Mouse (Mus musculus): Measurements from ENCODE around the gene Ppp1r14a. TPM values are rescaled to one million over a fixed set of nuclear protein-coding genes. Genes with fewer than 3 reads are reported as not detected.

Gene Ppp1r14a
- polyA plus RNA-seq, 1 experiment from 2014 or later, result 162 TPM

DNA sequence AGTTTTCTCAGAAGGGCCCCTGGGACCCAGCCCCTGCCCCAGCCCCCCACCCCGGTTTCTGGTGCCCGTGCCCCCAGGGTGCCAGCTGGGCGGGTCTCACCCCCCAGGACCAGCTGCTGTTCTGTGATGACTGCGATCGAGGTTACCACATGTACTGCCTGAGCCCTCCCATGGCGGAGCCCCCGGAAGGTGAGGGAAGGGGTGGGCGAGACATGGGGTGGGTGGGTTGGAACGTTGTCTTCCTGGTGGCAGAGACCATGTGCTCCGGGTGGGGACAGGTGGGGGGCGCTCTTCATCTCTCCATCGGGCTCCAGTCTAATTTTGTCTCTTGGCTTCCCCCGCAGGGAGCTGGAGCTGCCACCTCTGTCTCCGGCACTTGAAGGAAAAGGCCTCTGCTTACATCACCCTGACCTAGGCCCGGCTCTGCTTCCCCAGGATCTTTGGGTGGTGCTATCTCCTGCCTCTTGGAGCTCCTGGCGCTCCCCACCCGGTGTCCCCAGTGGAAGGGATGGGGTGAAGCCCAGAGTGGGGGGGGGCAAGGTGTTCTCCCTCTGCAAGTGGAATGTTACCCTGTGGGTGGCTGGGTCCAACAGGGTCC is 27.1 kb downstream of the Ppp1r14a start:
- Histone ChIP-seq H3K27ac (ENCODE audit: low read length) (peak overlapping the region; percentile 81), H3K4me3 (ENCODE audit: low read length) (no peak overlapping the region), H3K4me2 (ENCODE audit: low read depth, low read length) (no peak overlapping the region), H3K36me3 (ENCODE audit: control insufficient read depth, insufficient read depth, low read length) (no peaks in the 10 kb centered on the region), H3K9me3 (ENCODE audit: control insufficient read depth, low read length) (no peaks in the 10 kb centered on the region), H3K27me3 (ENCODE audit: control insufficient read depth, insufficient read depth, low read depth, low read length) (no peaks in the 10 kb centered on the region; the same call in 1 of the 2 replicates), H3K9ac (ENCODE audit: low read length) (no peak overlapping the region), H3K4me1 (replicated peaks; ENCODE audit: control insufficient read depth, insufficient read depth, low read length) (peaks cover 45% of the 10 kb centered on the region)
- WGBS, result 53% methylated on average over 17 of the region's 17 CpGs
- no peak; the same call in 1 of the 2 replicates for ATAC-seq (ENCODE audit: low read depth)

- H3K4me2 ChIP-seq (ENCODE audit: low read depth, low read length), result peak overlapping the region; percentile 29; the same call in 1 of the 2 replicates
- H3K27ac ChIP-seq (ENCODE audit: low read length), result peak overlapping the region; percentile 81
- H3K36me3 ChIP-seq (ENCODE audit: control insufficient read depth, insufficient read depth, low read length), result no peaks in the 10 kb centered on the region
- H3K4me1 ChIP-seq (replicated peaks; ENCODE audit: control insufficient read depth, insufficient read depth, low read length), result peaks cover 45% of the 10 kb centered on the region
- H3K9me3 ChIP-seq (ENCODE audit: control insufficient read depth, low read length), result no peaks in the 10 kb centered on the region
- ATAC-seq (ENCODE audit: low read depth), result peak; percentile 57
- H3K4me3 ChIP-seq (ENCODE audit: low read length), result no peak overlapping the region
- no peaks in the 10 kb centered on the region for H3K27me3 ChIP-seq (ENCODE audit: control insufficient read depth, insufficient read depth, low read depth, low read length)
- WGBS, result 2% methylated on average over 10 of the region's 10 CpGs
- no peak overlapping the region for H3K9ac ChIP-seq (ENCODE audit: low read length)
These were observed 27.9 kb downstream of the Ppp1r14a start for GRCm38 (mm10) chr7:29316976-29317375.

GRCm38 (mm10) chr7:29317558-29317957 is 28.4 kb downstream of the Ppp1r14a start:
- Histone ChIP-seq H3K4me2 (ENCODE audit: low read depth, low read length) (peak overlapping the region; percentile 29; the same call in 1 of the 2 replicates), H3K4me1 (replicated peaks; ENCODE audit: control insufficient read depth, insufficient read depth, low read length) (peaks cover 45% of the 10 kb centered on the region), H3K4me3 (ENCODE audit: low read length) (no peak overlapping the region), H3K9ac (ENCODE audit: low read length) (no peak overlapping the region), H3K27ac (ENCODE audit: low read length) (peak overlapping the region; percentile 81), H3K9me3 (ENCODE audit: control insufficient read depth, low read length) (no peaks in the 10 kb centered on the region), H3K36me3 (ENCODE audit: control insufficient read depth, insufficient read depth, low read length) (no peaks in the 10 kb centered on the region), H3K27me3 (ENCODE audit: control insufficient read depth, insufficient read depth, low read depth, low read length) (no peaks in the 10 kb centered on the region)
- WGBS, result 0% methylated on average over 2 of the region's 2 CpGs
- peak; percentile 67 for ATAC-seq (ENCODE audit: low read depth)

- Histone ChIP-seq H3K27me3 (ENCODE audit: control insufficient read depth, insufficient read depth, low read depth, low read length) (no peaks in the 10 kb centered on the region), H3K36me3 (ENCODE audit: control insufficient read depth, insufficient read depth, low read length) (peaks cover 5% of the 10 kb centered on the region), H3K4me1 (replicated peaks; ENCODE audit: control insufficient read depth, insufficient read depth, low read length) (peaks cover 45% of the 10 kb centered on the region), H3K27ac (ENCODE audit: low read length) (peak overlapping the region; percentile 81), H3K9ac (ENCODE audit: low read length) (peak overlapping the region; percentile 25), H3K4me3 (ENCODE audit: low read length) (peak overlapping the region; percentile 36), H3K4me2 (ENCODE audit: low read depth, low read length) (peak overlapping the region; percentile 42), H3K9me3 (ENCODE audit: control insufficient read depth, low read length) (no peaks in the 10 kb centered on the region)
- peak; percentile 70 for ATAC-seq (ENCODE audit: low read depth)
- 4% methylated on average over 18 of the region's 18 CpGs for WGBS
These were observed 29.2 kb downstream of the Ppp1r14a start for GRCm38 (mm10) chr7:29318115-29318911.

- H3K9me3 ChIP-seq (ENCODE audit: control insufficient read depth, low read length), result no peaks in the 10 kb centered on the region
- H3K27ac ChIP-seq (ENCODE audit: low read length), result peak overlapping the region; percentile 81
- H3K27me3 ChIP-seq (ENCODE audit: control insufficient read depth, insufficient read depth, low read depth, low read length), result no peaks in the 10 kb centered on the region
- peaks cover 45% of the 10 kb centered on the region for H3K4me1 ChIP-seq (replicated peaks; ENCODE audit: control insufficient read depth, insufficient read depth, low read length)
- H3K9ac ChIP-seq (ENCODE audit: low read length), result peak overlapping the region; percentile 25
- H3K4me3 ChIP-seq (ENCODE audit: low read length), result peak overlapping the region; percentile 36
- H3K36me3 ChIP-seq (ENCODE audit: control insufficient read depth, insufficient read depth, low read length), result peaks cover 13% of the 10 kb centered on the region
- WGBS, result 14% methylated on average over 19 of the region's 19 CpGs
- peak overlapping the region; percentile 42 for H3K4me2 ChIP-seq (ENCODE audit: low read depth, low read length)
- no peak for ATAC-seq (ENCODE audit: low read depth)
These were observed 30.5 kb downstream of the Ppp1r14a start for GRCm38 (mm10) chr7:29319337-29320307.

GRCm38 (mm10) chr7:29327087-29327486 is 38.0 kb downstream of the Ppp1r14a start:
- Histone ChIP-seq H3K4me2 (ENCODE audit: low read depth, low read length) (no peak overlapping the region), H3K4me3 (ENCODE audit: low read length) (no peak overlapping the region), H3K9me3 (ENCODE audit: control insufficient read depth, low read length) (no peaks in the 10 kb centered on the region), H3K27ac (ENCODE audit: low read length) (no peak overlapping the region), H3K4me1 (replicated peaks; ENCODE audit: control insufficient read depth, insufficient read depth, low read length) (no peaks in the 10 kb centered on the region), H3K36me3 (ENCODE audit: control insufficient read depth, insufficient read depth, low read length) (peaks cover 47% of the 10 kb centered on the region), H3K9ac (ENCODE audit: low read length) (no peak overlapping the region), H3K27me3 (ENCODE audit: control insufficient read depth, insufficient read depth, low read depth, low read length) (no peaks in the 10 kb centered on the region)
- 77% methylated on average over 6 of the region's 6 CpGs for WGBS
- ATAC-seq (ENCODE audit: low read depth), result no peak

GRCm38 (mm10) chr7:29328984-29329383 is 39.9 kb downstream of the Ppp1r14a start:
- H3K4me2 ChIP-seq (ENCODE audit: low read depth, low read length), result no peak overlapping the region
- H3K27ac ChIP-seq (ENCODE audit: low read length), result no peak overlapping the region
- H3K4me1 ChIP-seq (replicated peaks; ENCODE audit: control insufficient read depth, insufficient read depth, low read length), result no peaks in the 10 kb centered on the region; the same call in 1 of the 2 replicates
- H3K27me3 ChIP-seq (ENCODE audit: control insufficient read depth, insufficient read depth, low read depth, low read length), result no peaks in the 10 kb centered on the region
- H3K9ac ChIP-seq (ENCODE audit: low read length), result no peak overlapping the region
- no peak overlapping the region for H3K4me3 ChIP-seq (ENCODE audit: low read length)
- no peak for ATAC-seq (ENCODE audit: low read depth)
- no peaks in the 10 kb centered on the region for H3K9me3 ChIP-seq (ENCODE audit: control insufficient read depth, low read length)
- WGBS, result 92% methylated on average over 16 of the region's 16 CpGs
- H3K36me3 ChIP-seq (ENCODE audit: control insufficient read depth, insufficient read depth, low read length), result peaks cover 44% of the 10 kb centered on the region

- Histone ChIP-seq H3K27me3 (ENCODE audit: control insufficient read depth, insufficient read depth, low read depth, low read length) (no peaks in the 10 kb centered on the region), H3K4me3 (ENCODE audit: low read length) (no peak overlapping the region), H3K4me1 (replicated peaks; ENCODE audit: control insufficient read depth, insufficient read depth, low read length) (peaks cover 2% of the 10 kb centered on the region; the same call in 1 of the 2 replicates), H3K36me3 (ENCODE audit: control insufficient read depth, insufficient read depth, low read length) (peaks cover 30% of the 10 kb centered on the region), H3K9me3 (ENCODE audit: control insufficient read depth, low read length) (no peaks in the 10 kb centered on the region), H3K4me2 (ENCODE audit: low read depth, low read length) (no peak overlapping the region), H3K9ac (ENCODE audit: low read length) (no peak overlapping the region), H3K27ac (ENCODE audit: low read length) (peak overlapping the region; percentile 33; the same call in 1 of the 2 replicates)
- ATAC-seq (ENCODE audit: low read depth), result peak; percentile 62
- WGBS, result 31% methylated on average over 6 of the region's 7 CpGs
These were observed 45.0 kb downstream of the Ppp1r14a start for GRCm38 (mm10) chr7:29334156-29334555.

Data from lung, embryonic 16.5 days (tissue).